Mouse (Mus musculus): Measurements from ENCODE around the gene Pomgnt2. TPM values are rescaled to one million over a fixed set of nuclear protein-coding genes. Genes with fewer than 3 reads are reported as not detected.

Pomgnt2 gene
- total RNA-seq, 1 experiment = 12.9 TPM

GRCm38 (mm10) chr9:121983504-121983903, 13.4 kb downstream of the Pomgnt2 start:
- H3K9ac ChIP-seq (ENCODE audit: insufficient read depth, low read depth, low read length, poor library complexity, severe bottlenecking) = no peak overlapping the region; the same call in 1 of the 2 replicates

DNA sequence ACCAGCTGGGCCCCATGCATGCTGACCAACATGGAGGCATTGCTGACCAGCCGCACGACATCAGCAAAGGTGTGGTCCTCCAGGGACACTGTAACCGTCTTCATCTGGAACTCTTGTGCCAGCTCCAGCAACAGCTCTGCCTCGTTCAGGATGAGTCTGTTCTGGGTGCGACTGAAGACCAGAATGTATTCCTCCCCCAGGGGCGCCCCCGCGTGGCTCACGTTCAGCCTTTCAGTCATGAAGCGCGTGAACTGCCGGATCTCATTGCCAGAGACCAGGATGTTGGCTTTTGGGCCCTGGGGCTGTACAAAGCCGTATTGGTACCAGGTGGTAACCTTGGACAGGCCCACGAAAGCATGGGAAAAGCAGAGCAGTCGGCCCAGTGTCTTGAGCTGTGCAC, 14.2 kb downstream of the Pomgnt2 start:
- in situ Hi-C loops (cut with MboI; ENCODE audit: low sequenced_read_pairs in 2 of 2, unreplicated experiment in 2 of 2) = no loop called here
- Histone ChIP-seq H3K4me1 (ENCODE audit: control insufficient read depth in 2 of 2, insufficient read depth in 2 of 2, low read length in 2 of 2, poor library complexity in 1 of 2) (peaks cover 0 to 3% of the 10 kb centered on the region in 2 experiments; a peak in 1 of 4 replicates), H3K36me3 (ENCODE audit: control insufficient read depth, insufficient read depth, low read length, poor library complexity, severe bottlenecking) (peaks cover 9% of the 10 kb centered on the region; the same call in 1 of the 2 replicates), H3K9ac (ENCODE audit: insufficient read depth, low read depth, low read length, poor library complexity, severe bottlenecking) (no peak overlapping the region; the same call in 1 of the 2 replicates), H3K27ac (ENCODE audit: insufficient read depth, low read depth, low read length, poor library complexity, severe bottlenecking) (no peak overlapping the region), H3K9me3 (ENCODE audit: control insufficient read depth, insufficient read depth, low read depth, low read length) (no peaks in the 10 kb centered on the region), H3K4me3 (ENCODE audit: insufficient read depth in 1 of 2, low read depth in 1 of 2, low read length in 2 of 2, poor library complexity in 1 of 2, severe bottlenecking in 1 of 2) (no peak overlapping the region)
- DNase-seq (ENCODE audit: low read depth, low spot score) = no peak
- TF ChIP-seq ZNF384 (IDR thresholded peaks at IDR 0.05; ENCODE audit: low read depth, low read length) = no peak
- TF ChIP-seq MAFK (IDR thresholded peaks at IDR 0.05; ENCODE audit: insufficient read depth, low read depth, low read length) = no peak
- TF ChIP-seq CHD2 (IDR thresholded peaks at IDR 0.05; ENCODE audit: low read depth, low read length) = no peak
- TF ChIP-seq ZC3H11A (IDR thresholded peaks at IDR 0.05; ENCODE audit: borderline replicate concordance, low read depth, low read length) = no peak
- no peak for TF ChIP-seq HCFC1 (IDR thresholded peaks at IDR 0.05; ENCODE audit: borderline replicate concordance, insufficient read depth, low read length)

More at GRCm38 (mm10) chr9:121983504-121983903, 13.4 kb downstream of the Pomgnt2 start:
- H3K36me3 ChIP-seq (ENCODE audit: control insufficient read depth, insufficient read depth, low read length, poor library complexity, severe bottlenecking) = peaks cover 12% of the 10 kb centered on the region; the same call in 1 of the 2 replicates
- H3K4me1 ChIP-seq (ENCODE audit: control insufficient read depth in 2 of 2, insufficient read depth in 2 of 2, low read length in 2 of 2, poor library complexity in 1 of 2) = peaks cover 0 to 6% of the 10 kb centered on the region in 2 experiments; a peak in 2 of 4 replicates
- no peak overlapping the region for H3K27ac ChIP-seq (ENCODE audit: insufficient read depth, low read depth, low read length, poor library complexity, severe bottlenecking)
- TF ChIP-seq ZC3H11A (IDR thresholded peaks at IDR 0.05; ENCODE audit: borderline replicate concordance, low read depth, low read length) (no peak), HCFC1 (IDR thresholded peaks at IDR 0.05; ENCODE audit: borderline replicate concordance, insufficient read depth, low read length) (no peak), MAFK (IDR thresholded peaks at IDR 0.05; ENCODE audit: insufficient read depth, low read depth, low read length) (no peak), CHD2 (IDR thresholded peaks at IDR 0.05; ENCODE audit: low read depth, low read length) (no peak)
- no peak overlapping the region for H3K4me3 ChIP-seq (ENCODE audit: insufficient read depth in 1 of 2, low read depth in 1 of 2, low read length in 2 of 2, poor library complexity in 1 of 2, severe bottlenecking in 1 of 2)
- DNase-seq (ENCODE audit: low read depth, low spot score) = peak; percentile 38
- no peaks in the 10 kb centered on the region for H3K9me3 ChIP-seq (ENCODE audit: control insufficient read depth, insufficient read depth, low read depth, low read length)
- in situ Hi-C loops (cut with MboI; ENCODE audit: low sequenced_read_pairs in 2 of 2, unreplicated experiment in 2 of 2) = no loop called here

DNA sequence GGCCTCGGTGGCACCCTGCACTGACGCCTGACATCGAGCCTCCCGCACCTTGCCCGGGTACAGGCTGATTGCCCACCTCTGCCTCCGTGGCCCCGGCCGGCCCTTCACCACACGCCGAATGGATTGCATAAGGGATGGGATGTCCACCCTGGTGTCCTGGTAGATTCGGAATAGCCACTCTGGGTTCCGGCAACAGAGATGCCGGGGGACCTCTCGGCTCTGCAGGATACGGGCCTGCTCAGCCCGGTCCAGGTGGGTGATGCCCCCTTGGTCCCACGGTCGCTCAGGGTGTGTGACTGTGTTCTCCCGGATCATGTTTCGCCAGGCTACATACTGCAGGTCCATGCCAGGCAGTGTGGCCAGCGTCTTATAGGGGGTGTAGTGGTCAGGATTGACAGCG, 14.7 kb downstream of the Pomgnt2 start:
- Histone ChIP-seq H3K27ac (ENCODE audit: insufficient read depth, low read depth, low read length, poor library complexity, severe bottlenecking) (no peak overlapping the region), H3K36me3 (ENCODE audit: control insufficient read depth, insufficient read depth, low read length, poor library complexity, severe bottlenecking) (peaks cover 9% of the 10 kb centered on the region; the same call in 1 of the 2 replicates), H3K9me3 (ENCODE audit: control insufficient read depth, insufficient read depth, low read depth, low read length) (no peaks in the 10 kb centered on the region), H3K4me3 (ENCODE audit: insufficient read depth in 1 of 2, low read depth in 1 of 2, low read length in 2 of 2, poor library complexity in 1 of 2, severe bottlenecking in 1 of 2) (no peak overlapping the region), H3K4me1 (ENCODE audit: control insufficient read depth in 2 of 2, insufficient read depth in 2 of 2, low read length in 2 of 2, poor library complexity in 1 of 2) (peaks cover 0 to 3% of the 10 kb centered on the region in 2 experiments; a peak in 1 of 4 replicates), H3K9ac (ENCODE audit: insufficient read depth, low read depth, low read length, poor library complexity, severe bottlenecking) (no peak overlapping the region)
- in situ Hi-C loops (cut with MboI; ENCODE audit: low sequenced_read_pairs in 2 of 2, unreplicated experiment in 2 of 2) = no loop called here
- no peak for DNase-seq (ENCODE audit: low read depth, low spot score)
- TF ChIP-seq ZC3H11A (IDR thresholded peaks at IDR 0.05; ENCODE audit: borderline replicate concordance, low read depth, low read length) (no peak), CHD2 (IDR thresholded peaks at IDR 0.05; ENCODE audit: low read depth, low read length) (no peak), HCFC1 (IDR thresholded peaks at IDR 0.05; ENCODE audit: borderline replicate concordance, insufficient read depth, low read length) (no peak), ZNF384 (IDR thresholded peaks at IDR 0.05; ENCODE audit: low read depth, low read length) (no peak), MAFK (IDR thresholded peaks at IDR 0.05; ENCODE audit: insufficient read depth, low read depth, low read length) (no peak)

- Histone ChIP-seq H3K9me3 (ENCODE audit: control insufficient read depth, insufficient read depth, low read depth, low read length) (no peaks in the 10 kb centered on the region), H3K4me3 (ENCODE audit: insufficient read depth in 1 of 2, low read depth in 1 of 2, low read length in 2 of 2, poor library complexity in 1 of 2, severe bottlenecking in 1 of 2) (no peak overlapping the region), H3K27ac (ENCODE audit: insufficient read depth, low read depth, low read length, poor library complexity, severe bottlenecking) (no peak overlapping the region), H3K9ac (ENCODE audit: insufficient read depth, low read depth, low read length, poor library complexity, severe bottlenecking) (no peak overlapping the region), H3K36me3 (ENCODE audit: control insufficient read depth, insufficient read depth, low read length, poor library complexity, severe bottlenecking) (peaks cover 9% of the 10 kb centered on the region; the same call in 1 of the 2 replicates), H3K4me1 (ENCODE audit: control insufficient read depth in 2 of 2, insufficient read depth in 2 of 2, low read length in 2 of 2, poor library complexity in 1 of 2) (peaks cover 0 to 3% of the 10 kb centered on the region in 2 experiments; a peak in 1 of 4 replicates)
- in situ Hi-C loops (cut with MboI; ENCODE audit: low sequenced_read_pairs in 2 of 2, unreplicated experiment in 2 of 2) = no loop called here
- DNase-seq (ENCODE audit: low read depth, low spot score) = no peak
- TF ChIP-seq HCFC1 (IDR thresholded peaks at IDR 0.05; ENCODE audit: borderline replicate concordance, insufficient read depth, low read length) (no peak), ZC3H11A (IDR thresholded peaks at IDR 0.05; ENCODE audit: borderline replicate concordance, low read depth, low read length) (no peak), ZNF384 (IDR thresholded peaks at IDR 0.05; ENCODE audit: low read depth, low read length) (no peak), CHD2 (IDR thresholded peaks at IDR 0.05; ENCODE audit: low read depth, low read length) (no peak), MAFK (IDR thresholded peaks at IDR 0.05; ENCODE audit: insufficient read depth, low read depth, low read length) (no peak)
Measured at GRCm38 (mm10) chr9:121981466-121982105, 15.3 kb downstream of the Pomgnt2 start.

Data from ES-E14 (cell line).